Mouse (Mus musculus) embryonic facial prominence, embryonic 15.5 days (tissue): ENCODE data around the gene Tssc4. TPM values are rescaled to one million over a fixed set of nuclear protein-coding genes. Genes with fewer than 3 reads are reported as not detected.

Experiments used
- ATAC-seq: fragments of 200-750 bp; cut with Nextera tagmentation; 2 replicates; pipeline ENCODE4 v1.8.0; 2017; ENCODE audit warnings: low read depth, moderate TSS enrichment; ENCODE audit not compliant: insufficient number of reproducible peaks, low FRiP score, low TSS enrichment
- H3K27ac ChIP-seq: fragments of 300-500 bp; sonication (generic); replicated peaks from 2 replicates; pipeline ENCODE4 v1.5.1; 2015; ENCODE audit warnings: mild to moderate bottlenecking, inconsistent platforms
- H3K27me3 ChIP-seq: fragments of 300-500 bp; sonication (generic); 2 replicates; pipeline ENCODE4 v1.6.1; 2015; ENCODE audit warnings: inconsistent platforms
- H3K36me3 ChIP-seq: fragments of 300-500 bp; sonication (generic); 2 replicates; pipeline ENCODE4 v1.6.1; 2015; ENCODE audit warnings: mild to moderate bottlenecking, inconsistent platforms
- H3K4me1 ChIP-seq: fragments of 300-500 bp; sonication (generic); 2 replicates; pipeline ENCODE4 v1.6.1; 2015; ENCODE audit warnings: inconsistent platforms
- H3K4me2 ChIP-seq: fragments of 300-500 bp; sonication (generic); replicated peaks from 2 replicates; pipeline ENCODE4 v1.6.1; 2015; ENCODE audit warnings: mild to moderate bottlenecking, inconsistent platforms
- H3K4me3 ChIP-seq: fragments of 300-500 bp; sonication (generic); replicated peaks from 2 replicates; pipeline ENCODE4 v1.5.1; 2015; ENCODE audit warnings: mild to moderate bottlenecking, inconsistent platforms
- H3K9ac ChIP-seq: fragments of 300-500 bp; sonication (generic); 2 replicates; pipeline ENCODE4 v1.6.1; 2015; ENCODE audit warnings: inconsistent platforms
- H3K9me3 ChIP-seq: fragments of 300-500 bp; sonication (generic); replicated peaks from 2 replicates; pipeline ENCODE4 v1.6.1; 2016; ENCODE audit warnings: inconsistent platforms
- WGBS: fragments of 180-500 bp; shearing (Covaris S2); methylation state at CpG from one replicate; pipeline ENCODE4 v1.1.7; 2015; 5-methylcytosine and 5-hydroxymethylcytosine counted together
- polyA plus RNA-seq: library from polyadenylated mRNA; unstranded; fragments of >200 nt; fragmentation: Nextera tagmentation; extraction: Ambion mirVana; gene quantifications from 2 replicates; pipeline ENCODE4 v1.2.1, GENCODE M21; 2015

The Tssc4 gene
- polyA plus RNA-seq, 1 experiment from 2014 or later: 104 TPM

DNA sequence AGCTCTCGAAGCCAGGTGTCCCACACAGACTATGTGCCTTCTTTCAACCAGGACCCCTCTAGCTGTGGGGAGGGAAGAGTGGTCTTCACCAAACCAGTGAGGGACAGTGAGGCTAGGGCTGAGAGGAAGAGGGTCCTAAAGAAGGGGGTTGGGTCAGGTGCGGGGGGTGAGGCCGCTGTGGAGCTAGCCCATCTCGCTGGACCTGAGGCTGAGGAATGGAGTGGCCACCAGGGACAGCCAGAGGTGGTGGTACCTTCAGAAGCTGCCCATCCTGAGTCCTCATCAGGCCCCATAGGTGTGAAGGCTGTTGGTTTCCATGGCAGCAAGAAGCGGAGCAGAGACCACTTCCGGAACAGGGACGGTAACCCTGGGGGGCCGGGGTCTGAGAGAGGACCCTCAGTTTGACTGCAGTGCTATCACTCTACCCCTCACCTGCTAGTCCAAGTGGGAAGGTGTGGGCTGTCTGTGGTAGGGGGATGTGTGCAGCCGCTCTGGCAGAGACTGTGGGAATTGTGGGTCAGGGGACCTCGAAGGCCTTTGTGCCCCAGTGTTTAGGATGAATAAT is 1.5 kb downstream of the Tssc4 start:
- peaks cover 30% of the 10 kb centered on the region for H3K36me3 ChIP-seq
- H3K4me3 ChIP-seq: peak overlapping the region; percentile 88
- peaks cover 28% of the 10 kb centered on the region for H3K4me1 ChIP-seq
- 0 out of 2 replicates have a peak overlapping the region, but pooled peaks have one; percentile 90 for H3K27ac ChIP-seq
- H3K9me3 ChIP-seq: no peaks in the 10 kb centered on the region
- no peak for ATAC-seq
- no peaks in the 10 kb centered on the region for H3K27me3 ChIP-seq
- WGBS: 82% methylated on average over 10 of the region's 10 CpGs
- peak overlapping the region; percentile 93 for H3K4me2 ChIP-seq
- H3K9ac ChIP-seq: peak overlapping the region; percentile 78

DNA sequence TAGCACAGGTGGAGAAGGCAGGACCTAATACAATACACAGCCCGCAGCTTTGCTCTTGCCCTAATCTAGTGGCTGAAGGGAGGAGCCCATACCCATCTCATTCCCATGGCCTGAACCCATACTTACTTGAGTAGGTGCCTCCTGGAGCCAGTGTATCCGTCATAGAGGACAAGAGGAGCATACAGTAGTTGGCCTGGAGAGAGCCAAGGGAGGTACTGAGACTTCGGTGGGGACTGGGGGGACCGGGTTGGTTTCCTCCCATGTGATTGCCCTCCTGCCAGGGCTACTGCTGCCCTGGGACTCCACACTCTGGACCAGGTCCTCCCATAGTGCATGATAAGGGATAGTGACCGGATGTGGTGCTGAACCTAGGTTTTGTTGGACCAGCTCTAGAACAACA is 3.6 kb downstream of the Tssc4 start:
- no peak for ATAC-seq
- Histone ChIP-seq H3K9me3 (no peaks in the 10 kb centered on the region), H3K4me1 (peaks cover 26% of the 10 kb centered on the region), H3K9ac (no peak overlapping the region), H3K27me3 (no peaks in the 10 kb centered on the region), H3K4me2 (no peak overlapping the region), H3K36me3 (peaks cover 10% of the 10 kb centered on the region), H3K4me3 (no peak overlapping the region), H3K27ac (no peak overlapping the region)
- WGBS: 90% methylated on average over 5 of the region's 5 CpGs

DNA sequence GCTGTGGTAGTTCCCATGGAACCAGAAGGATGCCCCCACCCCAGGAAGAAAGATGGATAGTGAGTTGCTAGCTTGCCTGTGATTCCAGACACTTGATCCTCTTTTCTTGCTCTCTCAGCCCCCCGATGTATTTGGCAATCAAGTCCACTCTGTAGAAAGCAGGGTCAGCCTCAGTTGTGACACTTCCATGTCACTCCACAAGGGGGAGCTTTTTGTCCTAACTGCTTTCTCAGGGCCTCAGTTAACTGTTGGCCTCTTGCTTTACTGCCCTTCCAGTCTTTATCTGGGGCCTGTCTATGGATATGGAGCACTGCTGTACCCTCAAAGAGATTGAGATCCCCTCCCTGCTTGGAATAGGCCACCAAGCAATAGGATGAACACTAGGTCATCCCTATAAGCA is 4.0 kb downstream of the Tssc4 start:
- peaks cover 5% of the 10 kb centered on the region for H3K36me3 ChIP-seq
- no peak overlapping the region for H3K4me3 ChIP-seq
- no peak overlapping the region for H3K27ac ChIP-seq
- WGBS: 65% methylated on average over 1 of the region's 1 CpGs
- H3K9me3 ChIP-seq: no peaks in the 10 kb centered on the region
- H3K4me2 ChIP-seq: no peak overlapping the region
- H3K27me3 ChIP-seq: no peaks in the 10 kb centered on the region
- H3K9ac ChIP-seq: no peak overlapping the region
- no peak for ATAC-seq
- peaks cover 21% of the 10 kb centered on the region for H3K4me1 ChIP-seq

DNA sequence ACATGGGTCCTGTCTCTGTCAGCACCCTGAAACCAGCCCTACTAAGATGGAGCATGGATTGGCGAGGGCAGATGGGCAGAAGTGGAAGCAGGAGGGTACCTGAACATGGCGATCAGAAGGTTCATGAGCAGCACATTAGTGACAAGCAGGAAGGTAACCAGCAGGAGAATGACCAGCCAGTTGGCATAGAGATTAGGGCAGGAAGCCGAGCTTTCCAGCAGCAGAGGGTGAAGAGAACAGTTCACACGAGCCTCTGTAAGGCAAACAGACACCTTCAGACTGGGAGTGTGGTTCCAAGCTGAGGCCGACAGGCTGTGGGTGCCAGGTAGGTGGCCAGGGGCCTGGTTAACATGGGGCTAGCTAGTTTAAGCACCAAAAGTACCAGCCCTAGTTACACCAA is 6.3 kb downstream of the Tssc4 start:
- Histone ChIP-seq H3K4me3 (no peak overlapping the region), H3K9ac (no peak overlapping the region), H3K36me3 (no peaks in the 10 kb centered on the region; the same call in none of the 2 replicates), H3K4me1 (peaks cover 10% of the 10 kb centered on the region), H3K9me3 (no peaks in the 10 kb centered on the region), H3K27ac (no peak overlapping the region), H3K27me3 (no peaks in the 10 kb centered on the region), H3K4me2 (no peak overlapping the region)
- no peak for ATAC-seq
- 74% methylated on average over 5 of the region's 5 CpGs for WGBS

DNA sequence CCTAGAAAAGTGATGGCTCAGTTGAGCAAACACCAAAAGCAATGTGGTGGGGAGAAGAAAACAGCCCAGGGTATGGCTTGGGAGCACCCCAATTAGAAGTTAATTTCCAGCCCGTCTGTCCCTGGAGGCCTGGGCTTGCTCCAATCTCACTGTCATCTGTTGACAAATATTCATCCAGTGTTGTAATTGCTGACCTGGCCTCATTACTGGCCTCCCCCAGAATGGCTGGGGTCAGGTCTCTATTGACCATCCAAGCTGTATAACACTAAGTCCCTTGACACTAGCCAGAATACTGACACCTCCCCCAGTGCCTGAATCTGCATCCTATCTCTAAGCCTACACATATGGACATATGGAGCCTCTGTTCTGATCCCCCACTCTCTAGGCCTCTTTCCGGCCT is 8.3 kb downstream of the Tssc4 start:
- Histone ChIP-seq H3K4me1 (no peaks in the 10 kb centered on the region), H3K9me3 (no peaks in the 10 kb centered on the region), H3K4me2 (no peak overlapping the region), H3K4me3 (no peak overlapping the region), H3K27ac (no peak overlapping the region), H3K27me3 (no peaks in the 10 kb centered on the region), H3K9ac (no peak overlapping the region), H3K36me3 (no peaks in the 10 kb centered on the region; the same call in none of the 2 replicates)
- 76% methylated on average over 2 of the region's 2 CpGs for WGBS
- no peak for ATAC-seq

DNA sequence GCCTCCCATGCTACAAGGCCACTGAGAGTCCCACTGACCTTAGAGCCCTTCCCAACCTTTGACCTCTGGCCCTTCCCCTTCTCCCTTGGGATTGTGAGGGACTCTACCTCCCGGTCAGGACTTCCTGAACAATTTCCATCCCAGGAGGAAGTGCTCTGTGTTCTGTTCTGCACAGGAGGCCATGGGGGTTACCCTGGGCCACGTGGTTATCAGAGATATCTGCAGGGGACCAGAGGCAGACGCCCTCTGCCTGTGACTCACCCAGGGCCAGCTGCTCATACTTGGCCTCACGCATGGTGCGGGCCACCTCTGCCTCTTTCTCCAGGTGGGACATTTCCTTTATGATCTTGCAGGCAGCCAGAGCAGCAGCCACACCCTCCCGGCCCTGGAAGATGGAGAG is 13.0 kb downstream of the Tssc4 start:
- H3K27me3 ChIP-seq: no peaks in the 10 kb centered on the region
- H3K4me3 ChIP-seq: no peak overlapping the region
- no peak overlapping the region for H3K9ac ChIP-seq
- H3K4me1 ChIP-seq: peaks cover 7% of the 10 kb centered on the region
- no peak overlapping the region for H3K4me2 ChIP-seq
- no peak overlapping the region for H3K27ac ChIP-seq
- no peak for ATAC-seq
- H3K36me3 ChIP-seq: no peaks in the 10 kb centered on the region; the same call in none of the 2 replicates
- WGBS: 57% methylated on average over 6 of the region's 6 CpGs
- H3K9me3 ChIP-seq: no peaks in the 10 kb centered on the region

DNA sequence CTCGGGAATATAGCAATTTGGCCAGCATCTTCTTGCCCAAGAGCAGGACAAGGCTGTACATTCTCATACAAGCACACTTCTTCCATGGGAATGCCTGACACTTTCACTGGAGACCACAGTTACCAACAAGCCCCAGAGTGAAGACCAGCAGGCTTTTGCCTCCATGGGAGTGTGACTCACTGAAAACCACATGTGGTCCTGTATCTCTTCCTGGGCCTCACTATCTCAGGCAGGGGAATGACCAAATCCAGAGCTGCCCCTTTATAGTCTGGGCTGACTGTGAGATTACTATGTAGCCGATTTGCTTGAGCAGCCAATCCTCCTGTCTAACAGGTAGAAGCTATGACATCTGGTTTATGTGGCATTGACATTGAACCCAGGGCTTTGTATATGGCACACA is 14.7 kb downstream of the Tssc4 start:
- H3K4me1 ChIP-seq: peaks cover 14% of the 10 kb centered on the region
- H3K9ac ChIP-seq: no peak overlapping the region
- H3K27me3 ChIP-seq: no peaks in the 10 kb centered on the region
- no peak overlapping the region for H3K4me2 ChIP-seq
- no peak overlapping the region for H3K4me3 ChIP-seq
- no peaks in the 10 kb centered on the region for H3K9me3 ChIP-seq
- no peak for ATAC-seq
- no peak overlapping the region for H3K27ac ChIP-seq
- H3K36me3 ChIP-seq: no peaks in the 10 kb centered on the region; the same call in none of the 2 replicates
- WGBS: 78% methylated on average over 2 of the region's 2 CpGs

DNA sequence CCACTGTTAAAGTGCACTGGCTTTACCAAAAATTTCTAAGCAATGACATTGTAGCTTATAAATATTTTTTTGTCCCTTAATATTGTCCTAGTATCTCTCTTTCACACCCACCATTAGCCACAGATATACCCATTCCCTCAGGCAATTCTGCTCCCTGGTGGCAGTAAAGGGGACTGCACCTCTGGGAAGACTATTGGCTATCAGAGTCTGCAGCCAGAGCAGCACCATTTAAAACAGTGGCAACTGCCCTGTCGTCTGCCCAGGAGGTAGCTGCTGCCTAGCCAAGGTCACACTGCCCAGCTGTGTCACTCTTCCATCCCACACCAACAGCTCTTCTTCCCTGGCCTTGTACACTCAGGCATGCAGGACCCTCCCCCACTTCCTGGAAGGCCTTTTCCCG is 17.3 kb downstream of the Tssc4 start:
- H3K9ac ChIP-seq: 0 out of 2 replicates have a peak overlapping the region, but pooled peaks have one; percentile 0
- peak overlapping the region; percentile 79 for H3K27ac ChIP-seq
- H3K36me3 ChIP-seq: no peaks in the 10 kb centered on the region; the same call in 1 of the 2 replicates
- peaks cover 14% of the 10 kb centered on the region for H3K4me1 ChIP-seq
- peak overlapping the region; percentile 23 for H3K4me3 ChIP-seq
- H3K4me2 ChIP-seq: peak overlapping the region; percentile 35
- 50% methylated on average over 2 of the region's 2 CpGs for WGBS
- H3K27me3 ChIP-seq: no peaks in the 10 kb centered on the region
- no peak for ATAC-seq
- no peaks in the 10 kb centered on the region for H3K9me3 ChIP-seq

DNA sequence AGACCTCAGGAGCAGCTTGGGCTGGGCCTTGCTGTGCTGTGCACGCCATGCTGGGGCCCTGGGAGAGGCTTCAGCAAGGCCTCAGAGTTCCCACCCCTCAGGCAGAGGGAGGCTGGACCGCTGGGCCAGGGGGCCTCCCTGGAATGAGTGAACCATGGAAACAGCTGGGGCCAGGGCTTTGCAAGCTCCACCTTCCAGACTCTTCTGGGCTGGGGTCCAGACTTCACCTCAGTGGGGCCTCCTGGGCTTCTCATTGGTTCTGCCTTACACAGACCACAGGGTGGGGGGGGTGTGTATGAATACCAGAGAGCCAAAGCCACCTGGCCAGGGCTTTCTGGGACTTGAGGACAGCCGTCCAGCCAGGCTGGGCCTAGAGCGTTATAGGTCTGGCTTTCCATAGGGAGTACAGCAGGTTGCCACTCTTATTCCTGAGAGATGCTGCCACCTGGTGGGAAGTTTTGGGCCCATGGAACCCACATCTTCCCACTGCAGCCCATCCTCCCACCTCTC is 18.1 kb downstream of the Tssc4 start:
- H3K9ac ChIP-seq: peak overlapping the region; percentile 0; the same call in 1 of the 2 replicates
- peak overlapping the region; percentile 79 for H3K27ac ChIP-seq
- ATAC-seq: peak; percentile 90
- no peaks in the 10 kb centered on the region for H3K9me3 ChIP-seq
- 15% methylated on average over 4 of the region's 4 CpGs for WGBS
- H3K4me1 ChIP-seq: peaks cover 14% of the 10 kb centered on the region
- H3K27me3 ChIP-seq: no peaks in the 10 kb centered on the region
- H3K4me2 ChIP-seq: peak overlapping the region; percentile 35
- H3K36me3 ChIP-seq: no peaks in the 10 kb centered on the region; the same call in 1 of the 2 replicates
- peak overlapping the region; percentile 23 for H3K4me3 ChIP-seq

DNA sequence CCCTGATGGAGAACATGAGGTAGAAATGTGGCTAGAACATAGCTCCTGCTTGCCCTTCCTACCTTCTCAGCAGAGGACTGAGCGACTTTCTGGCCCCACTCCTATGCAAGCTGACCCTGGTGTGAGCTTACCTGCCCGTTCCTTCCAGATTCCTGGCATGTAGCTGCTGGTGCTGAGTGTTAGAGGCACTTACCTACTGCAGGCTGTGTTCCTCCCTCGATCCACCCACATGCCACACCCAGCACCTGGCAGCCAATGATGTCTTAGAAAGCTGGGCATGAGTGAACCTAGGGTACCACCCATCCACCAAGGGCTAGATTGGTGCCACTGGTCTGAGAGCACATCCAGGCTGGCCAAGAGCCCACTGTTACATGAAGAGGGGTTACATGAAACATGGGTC is 24.8 kb downstream of the Tssc4 start:
- H3K4me3 ChIP-seq: no peak overlapping the region
- peaks cover 9% of the 10 kb centered on the region; the same call in 1 of the 2 replicates for H3K4me1 ChIP-seq
- no peaks in the 10 kb centered on the region for H3K9me3 ChIP-seq
- no peaks in the 10 kb centered on the region; the same call in 1 of the 2 replicates for H3K27me3 ChIP-seq
- no peak overlapping the region for H3K4me2 ChIP-seq
- ATAC-seq: no peak
- H3K36me3 ChIP-seq: no peaks in the 10 kb centered on the region
- no peak overlapping the region for H3K27ac ChIP-seq
- 62% methylated on average over 3 of the region's 3 CpGs for WGBS
- no peak overlapping the region for H3K9ac ChIP-seq

DNA sequence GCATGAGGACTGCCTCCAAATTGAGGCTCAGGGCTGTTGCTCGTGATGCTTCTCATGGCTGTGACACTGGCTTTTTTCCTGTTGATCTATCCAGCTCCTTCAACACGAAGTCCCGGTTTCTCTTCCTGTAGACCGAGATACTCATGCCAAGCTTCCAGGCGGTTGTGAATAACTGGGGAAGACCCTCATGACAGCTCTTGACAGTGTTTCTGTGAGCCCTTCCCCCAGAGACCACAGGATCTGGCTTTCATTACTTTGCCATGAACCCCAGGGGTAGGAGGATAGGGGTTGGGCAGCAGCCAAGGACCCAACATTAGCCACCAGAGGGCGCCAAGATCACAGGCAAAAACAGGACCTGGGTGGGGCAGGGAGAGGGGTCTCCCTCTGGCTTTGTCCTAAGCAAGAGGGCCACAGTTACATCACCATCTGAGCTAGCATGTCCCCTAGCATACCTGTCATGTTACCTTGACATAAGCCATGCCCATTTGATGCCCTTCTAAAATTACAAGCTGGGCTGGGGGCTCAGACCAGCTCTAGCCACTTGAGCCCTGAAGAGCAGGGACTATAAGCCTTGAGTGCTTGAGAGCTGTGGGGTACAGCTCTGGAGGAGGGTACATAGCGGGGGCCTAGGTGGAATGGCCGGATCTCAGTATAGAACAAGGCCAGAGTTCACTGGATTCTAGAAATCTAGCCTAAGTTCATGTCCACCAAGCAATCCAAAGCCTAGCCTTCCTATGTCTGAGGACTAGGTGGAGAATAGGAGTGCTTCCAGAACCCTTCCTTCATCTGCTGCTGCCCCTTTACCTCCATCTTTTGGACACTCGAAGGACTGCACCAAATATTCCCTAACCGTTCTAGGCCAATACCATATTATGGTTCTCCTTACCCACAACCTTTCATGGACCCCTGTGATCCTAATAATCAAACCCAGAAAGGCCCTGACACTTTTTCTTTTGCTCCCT is 25.8 kb downstream of the Tssc4 start, which contains the start of gene Trpm5:
Gene Trpm5 (minus strand): TSS at position 51 of the 962 bp plus-strand sequence.
- Histone ChIP-seq H3K9ac (no peak within 1 kb of the TSS), H3K27me3 (no peaks in the 10 kb centered on the region; the same call in 1 of the 2 replicates), H3K4me2 (no peak within 1 kb of the TSS), H3K36me3 (no peaks in the 10 kb centered on the region), H3K9me3 (no peaks in the 10 kb centered on the region), H3K4me3 (no peak within 1 kb of the TSS), H3K4me1 (peaks cover 9% of the 10 kb centered on the region; the same call in 1 of the 2 replicates), H3K27ac (no peak within 1 kb of the TSS)
- 28% methylated on average over 10 of the region's 10 CpGs for WGBS
- ATAC-seq: no peak
